Mouse (Mus musculus) neural tube, embryonic 14.5 days (tissue): ENCODE measurements around the gene Rogdi. TPM values are rescaled to one million over a fixed set of nuclear protein-coding genes. Genes with fewer than 3 reads are reported as not detected.

Experiments
- ATAC-seq: fragments of 200-750 bp; cut with Nextera tagmentation; 2 replicates; pipeline ENCODE4 v1.8.0; 2017; ENCODE audit warnings: low read depth, mild to moderate bottlenecking, moderate TSS enrichment, moderate library complexity
- H3K27ac ChIP-seq: fragments of 300-500 bp; sonication (generic); 2 replicates; pipeline ENCODE4 v1.5.1; 2014; ENCODE audit warnings: low read depth, mild to moderate bottlenecking, control low read depth, low read length, moderate library complexity, mixed read lengths
- H3K27me3 ChIP-seq: fragments of 300-500 bp; sonication (generic); 2 replicates; pipeline ENCODE4 v1.6.1; 2014; ENCODE audit warnings: low read length; ENCODE audit not compliant: control insufficient read depth, insufficient read depth
- H3K36me3 ChIP-seq: fragments of 300-500 bp; sonication (generic); 2 replicates; pipeline ENCODE4 v1.6.1; 2014; ENCODE audit warnings: low read length, mixed read lengths; ENCODE audit not compliant: control insufficient read depth, insufficient read depth
- H3K4me1 ChIP-seq: fragments of 300-500 bp; sonication (generic); 2 replicates; pipeline ENCODE4 v1.6.1; 2014; ENCODE audit warnings: low read length; ENCODE audit not compliant: control insufficient read depth, insufficient read depth
- H3K4me2 ChIP-seq: fragments of 300-500 bp; sonication (generic); 2 replicates; pipeline ENCODE4 v1.6.1; 2014; ENCODE audit warnings: mild to moderate bottlenecking, low read depth, low read length, control low read depth
- H3K4me3 ChIP-seq: fragments of 300-500 bp; sonication (generic); 2 replicates; pipeline ENCODE4 v1.5.1; 2014; ENCODE audit warnings: low read depth, low read length, control low read depth, mixed read lengths
- H3K9ac ChIP-seq: fragments of 300-500 bp; sonication (generic); replicated peaks from 2 replicates; pipeline ENCODE4 v1.6.1; 2014; ENCODE audit warnings: low read depth, mild to moderate bottlenecking, control low read depth, low read length, mixed read lengths
- H3K9me3 ChIP-seq: fragments of 300-500 bp; sonication (generic); 2 replicates; pipeline ENCODE4 v1.6.1; 2016; ENCODE audit warnings: low read length; ENCODE audit not compliant: control insufficient read depth
- WGBS: fragments of 180-500 bp; shearing (Covaris S2); extraction: QIAGEN DNeasy Blood & Tissue Kit; methylation state at CpG from one replicate; pipeline ENCODE4 v1.1.7; 2014; 5-methylcytosine and 5-hydroxymethylcytosine counted together
- polyA plus RNA-seq: library from polyadenylated mRNA; unstranded; fragments of >200 nt; fragmentation: Nextera tagmentation; extraction: Ambion mirVana; gene quantifications from 2 replicates; pipeline ENCODE4 v1.2.1, GENCODE M21; 2014

Gene Rogdi
- polyA plus RNA-seq, 1 experiment from 2014 or later, result 200 TPM

- Histone ChIP-seq H3K4me2 (no peak overlapping the region), H3K27ac (no peak overlapping the region), H3K4me1 (no peaks in the 10 kb centered on the region), H3K9ac (no peak overlapping the region), H3K36me3 (no peaks in the 10 kb centered on the region), H3K9me3 (no peaks in the 10 kb centered on the region), H3K27me3 (no peaks in the 10 kb centered on the region), H3K4me3 (no peak overlapping the region)
- ATAC-seq, result no peak
- WGBS, result 66% methylated on average over 3 of the region's 3 CpGs
Measured at GRCm38 (mm10) chr16:5000611-5001010, 12.7 kb downstream of the Rogdi start.

- H3K36me3 ChIP-seq, result no peaks in the 10 kb centered on the region
- H3K4me3 ChIP-seq, result no peak overlapping the region
- H3K4me2 ChIP-seq, result no peak overlapping the region
- H3K27ac ChIP-seq, result no peak overlapping the region
- no peaks in the 10 kb centered on the region for H3K4me1 ChIP-seq
- WGBS, result 73% methylated on average over 1 of the region's 1 CpGs
- ATAC-seq, result no peak
- no peaks in the 10 kb centered on the region for H3K9me3 ChIP-seq
- no peaks in the 10 kb centered on the region for H3K27me3 ChIP-seq
- H3K9ac ChIP-seq, result no peak overlapping the region
Measured at GRCm38 (mm10) chr16:4998984-4999383, 14.4 kb downstream of the Rogdi start.

- Histone ChIP-seq H3K4me3 (no peak within 1 kb of the TSS), H3K9ac (no peak within 1 kb of the TSS), H3K27me3 (no peaks in the 10 kb centered on the region), H3K27ac (no peak within 1 kb of the TSS), H3K4me2 (no peak within 1 kb of the TSS), H3K9me3 (no peaks in the 10 kb centered on the region), H3K36me3 (no peaks in the 10 kb centered on the region), H3K4me1 (no peaks in the 10 kb centered on the region)
- 45% methylated on average over 3 of the region's 3 CpGs for WGBS
- ATAC-seq, result no peak
Measured at GRCm38 (mm10) chr16:4997553-4997952, 15.8 kb downstream of the Rogdi start, which contains the start of gene Sept12. TSS of gene Sept12 (minus strand) at chr16:4997852.

- no peak for ATAC-seq
Measured at GRCm38 (mm10) chr16:4993276-4993675, 20.1 kb downstream of the Rogdi start.

GRCm38 (mm10) chr16:4984717-4985116 is 28.6 kb downstream of the Rogdi start:
- H3K9me3 ChIP-seq, result no peaks in the 10 kb centered on the region
- no peak overlapping the region for H3K9ac ChIP-seq
- H3K4me2 ChIP-seq, result no peak overlapping the region
- no peak overlapping the region for H3K4me3 ChIP-seq
- no peak for ATAC-seq
- H3K27me3 ChIP-seq, result no peaks in the 10 kb centered on the region
- WGBS, result 95% methylated on average over 12 of the region's 12 CpGs
- no peaks in the 10 kb centered on the region for H3K4me1 ChIP-seq
- H3K36me3 ChIP-seq, result no peaks in the 10 kb centered on the region
- no peak overlapping the region for H3K27ac ChIP-seq

More at GRCm38 (mm10) chr16:4993276-4993675, 20.1 kb downstream of the Rogdi start:
- H3K27ac ChIP-seq, result no peak overlapping the region
- no peaks in the 10 kb centered on the region for H3K27me3 ChIP-seq
- no peaks in the 10 kb centered on the region for H3K36me3 ChIP-seq
- 89% methylated on average over 4 of the region's 4 CpGs for WGBS
- no peak overlapping the region for H3K9ac ChIP-seq
- H3K4me1 ChIP-seq, result no peaks in the 10 kb centered on the region
- H3K4me2 ChIP-seq, result no peak overlapping the region
- no peaks in the 10 kb centered on the region for H3K9me3 ChIP-seq
- no peak overlapping the region for H3K4me3 ChIP-seq

GRCm38 (mm10) chr16:4979755-4980380 is 33.5 kb downstream of the Rogdi start:
- H3K9me3 ChIP-seq, result no peaks in the 10 kb centered on the region
- no peak overlapping the region for H3K4me2 ChIP-seq
- no peak overlapping the region for H3K4me3 ChIP-seq
- no peaks in the 10 kb centered on the region for H3K36me3 ChIP-seq
- H3K27ac ChIP-seq, result no peak overlapping the region
- WGBS, result 69% methylated on average over 4 of the region's 4 CpGs
- H3K9ac ChIP-seq, result no peak overlapping the region
- ATAC-seq, result no peak
- H3K27me3 ChIP-seq, result no peaks in the 10 kb centered on the region
- no peaks in the 10 kb centered on the region for H3K4me1 ChIP-seq

- H3K4me1 ChIP-seq, result no peaks in the 10 kb centered on the region
- H3K9me3 ChIP-seq, result no peaks in the 10 kb centered on the region
- H3K27me3 ChIP-seq, result no peaks in the 10 kb centered on the region
- ATAC-seq, result no peak
- 70% methylated on average over 5 of the region's 5 CpGs for WGBS
- H3K9ac ChIP-seq, result no peak overlapping the region
- H3K27ac ChIP-seq, result no peak overlapping the region
- no peak overlapping the region for H3K4me2 ChIP-seq
- H3K4me3 ChIP-seq, result no peak overlapping the region
- H3K36me3 ChIP-seq, result no peaks in the 10 kb centered on the region
Measured at GRCm38 (mm10) chr16:4978275-4979051, 34.9 kb downstream of the Rogdi start.

- Histone ChIP-seq H3K4me2 (no peak overlapping the region), H3K27ac (no peak overlapping the region), H3K9me3 (no peaks in the 10 kb centered on the region), H3K27me3 (no peaks in the 10 kb centered on the region), H3K4me3 (no peak overlapping the region), H3K9ac (no peak overlapping the region), H3K36me3 (no peaks in the 10 kb centered on the region), H3K4me1 (no peaks in the 10 kb centered on the region)
- WGBS, result 83% methylated on average over 2 of the region's 2 CpGs
- no peak for ATAC-seq
Measured at GRCm38 (mm10) chr16:4976180-4976579, 37.2 kb downstream of the Rogdi start.

GRCm38 (mm10) chr16:4974521-4974920 is 38.8 kb downstream of the Rogdi start:
- H3K9me3 ChIP-seq, result no peaks in the 10 kb centered on the region
- H3K27me3 ChIP-seq, result no peaks in the 10 kb centered on the region
- H3K9ac ChIP-seq, result no peak overlapping the region
- no peak overlapping the region for H3K4me2 ChIP-seq
- H3K36me3 ChIP-seq, result no peaks in the 10 kb centered on the region
- ATAC-seq, result no peak
- 72% methylated on average over 5 of the region's 5 CpGs for WGBS
- no peak overlapping the region for H3K27ac ChIP-seq
- no peak overlapping the region for H3K4me3 ChIP-seq
- no peaks in the 10 kb centered on the region for H3K4me1 ChIP-seq
